Comparison of ENCODE assay signal across 23 mouse cellular contexts in genomic region chr12:103091831-103092230, GRCm38 (mm10).
DNase-seq lines count a peak whose midpoint lies in the region; TF ChIP-seq lines count a peak whose summit lies in the region.
"Had no signal": no experiment of that assay in that cellular context is flagged by ENCODE, and none has a peak within 500 bp of the region (broad histone marks: within the 10 kb centered on the region; RNA-seq: fewer than 3 reads in every experiment).

No protein-coding gene starts in this region.

- TF ChIP-seq POLR2A in kidney, adult 2 months (IDR thresholded peaks at IDR 0.05; ENCODE audit: low read depth, low read length) = no peak

- peak; percentile 4 for DNase-seq in embryo, embryonic 11 days
- DNase-seq in embryo, embryonic 9.5 days (ENCODE audit: extremely low spot score) = no peak
- peak; percentile 2 to 6 for DNase-seq in heart, postnatal 10 days
- no peak for DNase-seq in heart, postnatal 14 days
- DNase-seq in kidney, postnatal 10 days = peak; percentile 78
- DNase-seq in kidney, postnatal 36 days = no peak
- peak; percentile 64 to 69 for DNase-seq in kidney, postnatal 4 days
- DNase-seq in kidney, adult 2 months = no peak
- DNase-seq: adrenal gland, adult 8-10 months; adrenal gland, postnatal 14 days; adrenal gland, postnatal 36 days; B cell, adult 2 months; cerebellum, adult 11-12 months; cerebellum, adult 2 months; cerebellum, adult 9-10 months; cerebellum, postnatal 10 days; cerebellum, postnatal 25 days had no signal

- no peak for TF ChIP-seq CTCF in kidney, adult 2 months (conservative IDR thresholded peaks at IDR 0.05; ENCODE audit: insufficient read depth, insufficient read length, low read depth, low read length)

- H3K36me3 ChIP-seq in kidney, adult 2 months (ENCODE audit: control insufficient read depth, insufficient read depth, low read length) = no peaks in the 10 kb centered on the region
- H3K36me3 ChIP-seq: embryonic facial prominence, embryonic 10.5 days; embryonic facial prominence, embryonic 12.5 days; G1E had no signal

- intact Hi-C loops in heart, postnatal 10 days (cut with DNase I) = no loop called here
- intact Hi-C loops in heart, postnatal 14 days (cut with DNase I) = no loop called here

- no peaks in the 10 kb centered on the region for H3K27me3 ChIP-seq in kidney, adult 2 months (replicated peaks; ENCODE audit: control insufficient read depth, insufficient read depth, low read length)
- H3K27me3 ChIP-seq: CH12.LX; embryonic facial prominence, embryonic 12.5 days; forebrain, embryonic 13.5 days; forebrain, embryonic 15.5 days had no signal

- no peaks in the 10 kb centered on the region for H3K4me1 ChIP-seq in kidney, adult 2 months (ENCODE audit: control insufficient read depth, insufficient read depth, low read length)
- H3K4me1 ChIP-seq: embryonic facial prominence, embryonic 12.5 days; forebrain, embryonic 13.5 days; forebrain, embryonic 15.5 days had no signal

- H3K4me3 ChIP-seq in kidney, adult 2 months (ENCODE audit: insufficient read depth, low read depth, low read length) = no peak overlapping the region
- H3K4me3 ChIP-seq: embryonic facial prominence, embryonic 10.5 days; embryonic facial prominence, embryonic 12.5 days; forebrain, embryonic 13.5 days; forebrain, embryonic 15.5 days had no signal

- 62% methylated on average over 6 of the region's 6 CpGs for WGBS in kidney, adult 2 months

- no peak overlapping the region for H3K27ac ChIP-seq in kidney, adult 2 months (ENCODE audit: insufficient read depth, low read depth, low read length)
- H3K27ac ChIP-seq: embryonic facial prominence, embryonic 10.5 days; embryonic facial prominence, embryonic 12.5 days; forebrain, embryonic 13.5 days; forebrain, embryonic 15.5 days had no signal

Comparison
In these comparisons a context has a peak if more than half of its experiments do, and no peak if none do; other contexts are left out.
1. DNase-seq: peak in embryo, embryonic 11 days (single experiment), heart, postnatal 10 days (2 of 2), kidney, postnatal 10 days (single experiment) and kidney, postnatal 4 days (2 of 2); none in embryo, embryonic 9.5 days (single experiment), heart, postnatal 14 days (0 of 2), kidney, postnatal 36 days (0 of 2) and kidney, adult 2 months (single experiment).